Mouse (Mus musculus): ENCODE results near the gene Sorcs1. TPM values are rescaled to one million over a fixed set of nuclear protein-coding genes. Genes with fewer than 3 reads are reported as not detected.
A peak's percentile ranks its signal among the peaks of the same experiment; 100 is the strongest.

The Sorcs1 gene
- polyA plus RNA-seq, 1 experiment from 2014 or later = 17.6 TPM

GRCm38 (mm10) chr19:50185769-50186715 lies 492.4 kb downstream of the Sorcs1 start:
- H3K9ac ChIP-seq (ENCODE audit: low read depth, low read length) = no peak overlapping the region
- H3K27ac ChIP-seq (ENCODE audit: low read depth, low read length) = no peak overlapping the region
- H3K4me2 ChIP-seq (ENCODE audit: low read length) = no peak overlapping the region
- peak; percentile 48; the same call in 1 of the 2 replicates for ATAC-seq
- H3K4me3 ChIP-seq (ENCODE audit: low read length) = no peak overlapping the region
- WGBS = 30% methylated on average over 10 of the region's 10 CpGs
- no peaks in the 10 kb centered on the region for H3K27me3 ChIP-seq (replicated peaks; ENCODE audit: control insufficient read depth, insufficient read depth, low read length)
- no peaks in the 10 kb centered on the region for H3K4me1 ChIP-seq (ENCODE audit: control insufficient read depth, insufficient read depth, low read depth, low read length)
- H3K36me3 ChIP-seq (ENCODE audit: control insufficient read depth, insufficient read depth, low read length) = no peaks in the 10 kb centered on the region
- H3K9me3 ChIP-seq (ENCODE audit: control insufficient read depth, low read length) = no peaks in the 10 kb centered on the region

GRCm38 (mm10) chr19:50184901-50185623 lies 493.4 kb downstream of the Sorcs1 start:
- Histone ChIP-seq H3K4me3 (ENCODE audit: low read length) (no peak overlapping the region), H3K27me3 (replicated peaks; ENCODE audit: control insufficient read depth, insufficient read depth, low read length) (no peaks in the 10 kb centered on the region), H3K4me1 (ENCODE audit: control insufficient read depth, insufficient read depth, low read depth, low read length) (no peaks in the 10 kb centered on the region), H3K36me3 (ENCODE audit: control insufficient read depth, insufficient read depth, low read length) (no peaks in the 10 kb centered on the region), H3K9ac (ENCODE audit: low read depth, low read length) (no peak overlapping the region), H3K27ac (ENCODE audit: low read depth, low read length) (no peak overlapping the region), H3K4me2 (ENCODE audit: low read length) (no peak overlapping the region), H3K9me3 (ENCODE audit: control insufficient read depth, low read length) (no peaks in the 10 kb centered on the region)
- no peak for ATAC-seq
- 55% methylated on average over 21 of the region's 21 CpGs for WGBS

- no peaks in the 10 kb centered on the region for H3K9me3 ChIP-seq (ENCODE audit: control insufficient read depth, low read length)
- 67% methylated on average over 4 of the region's 4 CpGs for WGBS
- H3K9ac ChIP-seq (ENCODE audit: low read depth, low read length) = no peak overlapping the region
- H3K4me2 ChIP-seq (ENCODE audit: low read length) = no peak overlapping the region
- no peak for ATAC-seq
- no peak overlapping the region for H3K4me3 ChIP-seq (ENCODE audit: low read length)
- H3K27me3 ChIP-seq (replicated peaks; ENCODE audit: control insufficient read depth, insufficient read depth, low read length) = no peaks in the 10 kb centered on the region
- H3K4me1 ChIP-seq (ENCODE audit: control insufficient read depth, insufficient read depth, low read depth, low read length) = no peaks in the 10 kb centered on the region
- H3K27ac ChIP-seq (ENCODE audit: low read depth, low read length) = no peak overlapping the region
- no peaks in the 10 kb centered on the region; the same call in 1 of the 2 replicates for H3K36me3 ChIP-seq (ENCODE audit: control insufficient read depth, insufficient read depth, low read length)
Measured at GRCm38 (mm10) chr19:50178851-50179250, 499.6 kb downstream of the Sorcs1 start.

- Histone ChIP-seq H3K36me3 (ENCODE audit: control insufficient read depth, insufficient read depth, low read length) (no peaks in the 10 kb centered on the region; the same call in 1 of the 2 replicates), H3K4me2 (ENCODE audit: low read length) (no peak overlapping the region), H3K4me1 (ENCODE audit: control insufficient read depth, insufficient read depth, low read depth, low read length) (no peaks in the 10 kb centered on the region), H3K9me3 (ENCODE audit: control insufficient read depth, low read length) (no peaks in the 10 kb centered on the region), H3K9ac (ENCODE audit: low read depth, low read length) (no peak overlapping the region), H3K27ac (ENCODE audit: low read depth, low read length) (no peak overlapping the region), H3K4me3 (ENCODE audit: low read length) (no peak overlapping the region), H3K27me3 (replicated peaks; ENCODE audit: control insufficient read depth, insufficient read depth, low read length) (no peaks in the 10 kb centered on the region)
- WGBS = 88% methylated on average over 4 of the region's 4 CpGs
- ATAC-seq = no peak
Measured at GRCm38 (mm10) chr19:50178151-50178550, 500.3 kb downstream of the Sorcs1 start.

- Histone ChIP-seq H3K4me1 (ENCODE audit: control insufficient read depth, insufficient read depth, low read depth, low read length) (no peaks in the 10 kb centered on the region), H3K27ac (ENCODE audit: low read depth, low read length) (no peak overlapping the region), H3K4me3 (ENCODE audit: low read length) (no peak overlapping the region), H3K36me3 (ENCODE audit: control insufficient read depth, insufficient read depth, low read length) (no peaks in the 10 kb centered on the region; the same call in 1 of the 2 replicates), H3K27me3 (replicated peaks; ENCODE audit: control insufficient read depth, insufficient read depth, low read length) (no peaks in the 10 kb centered on the region), H3K9me3 (ENCODE audit: control insufficient read depth, low read length) (no peaks in the 10 kb centered on the region), H3K4me2 (ENCODE audit: low read length) (no peak overlapping the region), H3K9ac (ENCODE audit: low read depth, low read length) (no peak overlapping the region)
- WGBS = 72% methylated on average over 4 of the region's 4 CpGs
- no peak for ATAC-seq
Measured at GRCm38 (mm10) chr19:50171849-50172248, 506.6 kb downstream of the Sorcs1 start.

- no peaks in the 10 kb centered on the region for H3K4me1 ChIP-seq (ENCODE audit: control insufficient read depth, insufficient read depth, low read depth, low read length)
- WGBS = 70% methylated on average over 6 of the region's 6 CpGs
- H3K4me3 ChIP-seq (ENCODE audit: low read length) = no peak overlapping the region
- ATAC-seq = no peak
- no peak overlapping the region for H3K4me2 ChIP-seq (ENCODE audit: low read length)
- no peak overlapping the region for H3K27ac ChIP-seq (ENCODE audit: low read depth, low read length)
- no peak overlapping the region for H3K9ac ChIP-seq (ENCODE audit: low read depth, low read length)
- no peaks in the 10 kb centered on the region for H3K9me3 ChIP-seq (ENCODE audit: control insufficient read depth, low read length)
- H3K36me3 ChIP-seq (ENCODE audit: control insufficient read depth, insufficient read depth, low read length) = no peaks in the 10 kb centered on the region
- no peaks in the 10 kb centered on the region for H3K27me3 ChIP-seq (replicated peaks; ENCODE audit: control insufficient read depth, insufficient read depth, low read length)
Measured at GRCm38 (mm10) chr19:50151111-50151510, 527.3 kb downstream of the Sorcs1 start.

GRCm38 (mm10) chr19:50145919-50146318 lies 532.5 kb downstream of the Sorcs1 start:
- 26% methylated on average over 3 of the region's 3 CpGs for WGBS

GRCm38 (mm10) chr19:50141853-50142252 lies 536.6 kb downstream of the Sorcs1 start:
- Histone ChIP-seq H3K36me3 (ENCODE audit: control insufficient read depth, insufficient read depth, low read length) (no peaks in the 10 kb centered on the region), H3K9ac (ENCODE audit: low read depth, low read length) (no peak overlapping the region), H3K4me2 (ENCODE audit: low read length) (no peak overlapping the region), H3K9me3 (ENCODE audit: control insufficient read depth, low read length) (no peaks in the 10 kb centered on the region), H3K27ac (ENCODE audit: low read depth, low read length) (no peak overlapping the region), H3K27me3 (replicated peaks; ENCODE audit: control insufficient read depth, insufficient read depth, low read length) (no peaks in the 10 kb centered on the region), H3K4me1 (ENCODE audit: control insufficient read depth, insufficient read depth, low read depth, low read length) (no peaks in the 10 kb centered on the region; the same call in 1 of the 2 replicates), H3K4me3 (ENCODE audit: low read length) (no peak overlapping the region)
- ATAC-seq = peak; percentile 61; the same call in 1 of the 2 replicates
- WGBS = 45% methylated on average over 8 of the region's 8 CpGs

More at GRCm38 (mm10) chr19:50145919-50146318, 532.5 kb downstream of the Sorcs1 start:
- Histone ChIP-seq H3K36me3 (ENCODE audit: control insufficient read depth, insufficient read depth, low read length) (no peaks in the 10 kb centered on the region), H3K4me3 (ENCODE audit: low read length) (no peak overlapping the region), H3K4me1 (ENCODE audit: control insufficient read depth, insufficient read depth, low read depth, low read length) (no peaks in the 10 kb centered on the region; the same call in 1 of the 2 replicates), H3K4me2 (ENCODE audit: low read length) (no peak overlapping the region), H3K9ac (ENCODE audit: low read depth, low read length) (no peak overlapping the region), H3K9me3 (ENCODE audit: control insufficient read depth, low read length) (no peaks in the 10 kb centered on the region), H3K27me3 (replicated peaks; ENCODE audit: control insufficient read depth, insufficient read depth, low read length) (no peaks in the 10 kb centered on the region), H3K27ac (ENCODE audit: low read depth, low read length) (no peak overlapping the region)
- ATAC-seq = no peak

GRCm38 (mm10) chr19:50134656-50135055 lies 543.8 kb downstream of the Sorcs1 start:
- Histone ChIP-seq H3K9ac (ENCODE audit: low read depth, low read length) (no peak overlapping the region), H3K4me3 (ENCODE audit: low read length) (no peak overlapping the region), H3K27me3 (replicated peaks; ENCODE audit: control insufficient read depth, insufficient read depth, low read length) (no peaks in the 10 kb centered on the region), H3K27ac (ENCODE audit: low read depth, low read length) (no peak overlapping the region), H3K4me1 (ENCODE audit: control insufficient read depth, insufficient read depth, low read depth, low read length) (no peaks in the 10 kb centered on the region), H3K4me2 (ENCODE audit: low read length) (no peak overlapping the region), H3K36me3 (ENCODE audit: control insufficient read depth, insufficient read depth, low read length) (no peaks in the 10 kb centered on the region), H3K9me3 (ENCODE audit: control insufficient read depth, low read length) (no peaks in the 10 kb centered on the region)
- ATAC-seq = no peak
- 81% methylated on average over 1 of the region's 1 CpGs for WGBS
